Mouse (Mus musculus) lung, embryonic 16.5 days (tissue): ENCODE measurements around the gene Cdkl1. TPM values are rescaled to one million over a fixed set of nuclear protein-coding genes. Genes with fewer than 3 reads are reported as not detected.

Experiments used
- ATAC-seq: fragments of 200-750 bp; cut with Nextera tagmentation; 2 replicates; pipeline ENCODE4 v1.8.0; 2017; ENCODE audit warnings: low read depth, mild to moderate bottlenecking, moderate library complexity
- H3K27ac ChIP-seq: fragments of 300-500 bp; sonication (generic); 2 replicates; pipeline ENCODE4 v1.5.1; 2014; ENCODE audit warnings: mild to moderate bottlenecking, control low read depth, low read length
- H3K27me3 ChIP-seq: fragments of 300-500 bp; sonication (generic); 2 replicates; pipeline ENCODE4 v1.6.1; 2014; ENCODE audit warnings: low read depth, low read length, mixed read lengths; ENCODE audit not compliant: control insufficient read depth, insufficient read depth
- H3K36me3 ChIP-seq: fragments of 300-500 bp; sonication (generic); 2 replicates; pipeline ENCODE4 v1.6.1; 2014; ENCODE audit warnings: low read length; ENCODE audit not compliant: control insufficient read depth, insufficient read depth
- H3K4me1 ChIP-seq: fragments of 300-500 bp; sonication (generic); replicated peaks from 2 replicates; pipeline ENCODE4 v1.6.1; 2014; ENCODE audit warnings: low read length, mixed read lengths; ENCODE audit not compliant: control insufficient read depth, insufficient read depth
- H3K4me2 ChIP-seq: fragments of 300-500 bp; sonication (generic); 2 replicates; pipeline ENCODE4 v1.6.1; 2014; ENCODE audit warnings: low read depth, low read length, control low read depth
- H3K4me3 ChIP-seq: fragments of 300-500 bp; sonication (generic); 2 replicates; pipeline ENCODE4 v1.5.1; 2014; ENCODE audit warnings: mild to moderate bottlenecking, low read length, control low read depth
- H3K9ac ChIP-seq: fragments of 300-500 bp; sonication (generic); 2 replicates; pipeline ENCODE4 v1.6.1; 2014; ENCODE audit warnings: low read length, control low read depth
- H3K9me3 ChIP-seq: fragments of 300-500 bp; sonication (generic); 2 replicates; pipeline ENCODE4 v1.6.1; 2016; ENCODE audit warnings: low read length; ENCODE audit not compliant: control insufficient read depth
- WGBS: fragments of 180-500 bp; shearing (Covaris S2); extraction: QIAGEN DNeasy Blood & Tissue Kit; methylation state at CpG from one replicate; pipeline ENCODE4 v1.1.7; 2014; 5-methylcytosine and 5-hydroxymethylcytosine counted together
- polyA plus RNA-seq: library from polyadenylated mRNA; unstranded; fragments of >200 nt; fragmentation: Nextera tagmentation; extraction: Ambion mirVana; gene quantifications from 2 replicates; pipeline ENCODE4 v1.2.1, GENCODE M21; 2015

The Cdkl1 gene
- polyA plus RNA-seq, 1 experiment from 2014 or later = 2.0 TPM

DNA sequence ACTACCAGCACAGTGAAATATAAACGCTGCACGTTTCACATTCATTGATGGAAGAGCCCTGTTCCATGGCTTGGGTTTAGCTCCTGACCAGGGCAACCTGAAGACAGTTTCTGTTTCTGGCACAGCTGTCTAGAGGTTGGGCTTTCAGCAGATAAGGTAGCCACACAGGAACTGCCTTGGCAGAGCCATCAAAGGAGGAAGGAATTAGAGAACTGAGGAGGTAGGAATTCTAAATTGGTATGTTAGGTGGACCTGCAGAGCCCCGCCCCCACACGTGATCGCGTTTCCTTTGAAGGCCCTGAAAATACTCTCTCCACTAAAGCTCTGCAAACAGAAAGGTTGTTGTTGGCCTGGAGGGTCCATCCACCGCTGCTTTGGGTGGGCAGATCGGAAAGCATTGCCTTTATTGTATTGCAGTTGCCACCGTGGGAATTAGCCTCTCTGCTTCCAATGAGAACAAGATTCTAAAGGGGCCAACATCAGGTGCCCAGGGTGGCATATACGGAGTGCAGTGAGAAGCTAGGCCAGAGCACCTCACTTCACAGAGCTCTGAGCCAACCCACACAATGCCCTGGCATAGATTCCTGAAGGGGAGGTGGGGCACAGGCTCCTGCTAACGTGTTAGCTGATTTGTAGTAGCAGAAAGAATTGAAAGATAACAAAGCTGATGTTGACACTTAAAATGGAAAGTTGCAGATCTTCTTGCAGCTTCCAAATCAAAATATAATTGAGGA lies 14.3 kb downstream of the Cdkl1 start:
- H3K4me2 ChIP-seq = no peak overlapping the region; the same call in 1 of the 2 replicates
- H3K27ac ChIP-seq = peak overlapping the region; percentile 48
- ATAC-seq = peak; percentile 75
- peaks cover 3% of the 10 kb centered on the region for H3K4me1 ChIP-seq
- no peak overlapping the region for H3K4me3 ChIP-seq
- no peaks in the 10 kb centered on the region for H3K27me3 ChIP-seq
- no peaks in the 10 kb centered on the region for H3K36me3 ChIP-seq
- WGBS = 49% methylated on average over 11 of the region's 11 CpGs
- no peak overlapping the region for H3K9ac ChIP-seq
- H3K9me3 ChIP-seq = no peaks in the 10 kb centered on the region

DNA sequence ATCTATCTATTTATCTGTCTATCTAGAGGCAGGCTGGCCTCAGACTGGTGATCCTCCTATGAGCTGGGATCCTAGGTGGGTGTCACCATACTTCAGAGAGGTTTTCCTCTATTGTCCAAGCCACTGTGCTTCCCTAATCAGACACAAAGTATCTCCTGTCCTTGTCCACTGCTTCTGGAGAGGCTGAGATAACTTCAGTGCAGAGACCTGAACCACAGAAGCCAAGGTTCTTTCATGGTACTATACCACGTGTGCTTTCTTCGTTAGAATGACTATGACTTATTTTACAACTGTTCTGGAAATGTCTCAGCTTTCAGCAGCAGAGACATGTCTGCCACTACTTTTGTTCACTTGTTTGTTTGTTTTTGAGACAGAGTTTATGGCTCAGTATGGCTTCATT lies 22.2 kb downstream of the Cdkl1 start:
- H3K4me1 ChIP-seq = no peaks in the 10 kb centered on the region
- H3K36me3 ChIP-seq = no peaks in the 10 kb centered on the region
- no peak overlapping the region for H3K4me2 ChIP-seq
- no peak for ATAC-seq
- no peak overlapping the region for H3K4me3 ChIP-seq
- H3K9ac ChIP-seq = no peak overlapping the region
- H3K9me3 ChIP-seq = no peaks in the 10 kb centered on the region
- H3K27me3 ChIP-seq = no peaks in the 10 kb centered on the region
- WGBS = 70% methylated on average over 2 of the region's 2 CpGs
- H3K27ac ChIP-seq = no peak overlapping the region

GRCm38 (mm10) chr12:69767476-69768258 lies 23.4 kb downstream of the Cdkl1 start:
- WGBS = 55% methylated on average over 9 of the region's 9 CpGs
- no peak for ATAC-seq
- Histone ChIP-seq H3K27me3 (no peaks in the 10 kb centered on the region), H3K36me3 (no peaks in the 10 kb centered on the region), H3K9me3 (no peaks in the 10 kb centered on the region), H3K4me3 (no peak overlapping the region), H3K4me2 (no peak overlapping the region), H3K9ac (no peak overlapping the region), H3K4me1 (no peaks in the 10 kb centered on the region), H3K27ac (no peak overlapping the region)

GRCm38 (mm10) chr12:69766185-69766904 lies 24.7 kb downstream of the Cdkl1 start:
- no peak for ATAC-seq
- H3K4me2 ChIP-seq = no peak overlapping the region
- 67% methylated on average over 10 of the region's 10 CpGs for WGBS

GRCm38 (mm10) chr12:69765543-69765942 lies 25.5 kb downstream of the Cdkl1 start:
- no peak overlapping the region for H3K27ac ChIP-seq
- no peaks in the 10 kb centered on the region for H3K27me3 ChIP-seq
- H3K4me1 ChIP-seq = peaks cover 4% of the 10 kb centered on the region; the same call in 1 of the 2 replicates
- ATAC-seq = no peak
- no peaks in the 10 kb centered on the region for H3K36me3 ChIP-seq
- H3K9ac ChIP-seq = no peak overlapping the region
- no peak overlapping the region for H3K4me3 ChIP-seq
- H3K4me2 ChIP-seq = no peak overlapping the region
- no peaks in the 10 kb centered on the region for H3K9me3 ChIP-seq
- WGBS = 57% methylated on average over 9 of the region's 9 CpGs

More at GRCm38 (mm10) chr12:69766185-69766904, 24.7 kb downstream of the Cdkl1 start:
- Histone ChIP-seq H3K27ac (no peak overlapping the region), H3K9ac (no peak overlapping the region), H3K36me3 (no peaks in the 10 kb centered on the region), H3K9me3 (no peaks in the 10 kb centered on the region), H3K4me1 (no peaks in the 10 kb centered on the region; the same call in 1 of the 2 replicates), H3K4me3 (no peak overlapping the region), H3K27me3 (no peaks in the 10 kb centered on the region)

DNA sequence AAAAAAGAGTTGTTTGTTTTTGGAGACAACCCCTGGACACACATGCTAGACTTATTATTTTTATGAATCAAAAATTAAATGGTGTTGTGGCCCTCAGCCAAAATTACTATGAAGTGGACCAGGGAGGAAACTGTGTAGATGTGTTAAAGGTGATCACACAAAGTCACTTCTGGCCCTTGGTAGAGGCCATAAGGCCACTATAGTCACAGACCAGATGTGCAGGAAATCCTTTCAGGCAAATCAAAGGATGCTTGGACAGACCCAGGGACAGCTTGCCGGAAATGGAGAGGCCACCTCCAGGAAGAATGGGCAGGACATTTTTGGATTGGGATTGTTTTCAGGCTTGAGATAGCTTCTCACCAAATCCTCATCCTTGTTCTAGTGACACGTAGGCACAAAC lies 29.5 kb downstream of the Cdkl1 start:
- Histone ChIP-seq H3K9me3 (no peaks in the 10 kb centered on the region), H3K36me3 (no peaks in the 10 kb centered on the region), H3K27me3 (no peaks in the 10 kb centered on the region), H3K9ac (no peak overlapping the region), H3K4me1 (peaks cover 31% of the 10 kb centered on the region), H3K27ac (no peak overlapping the region; the same call in 1 of the 2 replicates), H3K4me2 (no peak overlapping the region), H3K4me3 (no peak overlapping the region)
- 60% methylated on average over 2 of the region's 2 CpGs for WGBS
- ATAC-seq = no peak

GRCm38 (mm10) chr12:69760743-69761406 lies 30.2 kb downstream of the Cdkl1 start:
- Histone ChIP-seq H3K9me3 (no peaks in the 10 kb centered on the region), H3K27me3 (no peaks in the 10 kb centered on the region), H3K4me1 (peaks cover 35% of the 10 kb centered on the region), H3K4me2 (no peak overlapping the region), H3K4me3 (no peak overlapping the region), H3K36me3 (no peaks in the 10 kb centered on the region), H3K9ac (no peak overlapping the region), H3K27ac (peak overlapping the region; percentile 52; the same call in 1 of the 2 replicates)
- 69% methylated on average over 20 of the region's 20 CpGs for WGBS
- no peak for ATAC-seq

- WGBS = 38% methylated on average over 6 of the region's 6 CpGs
- Histone ChIP-seq H3K4me1 (peaks cover 35% of the 10 kb centered on the region), H3K9me3 (no peaks in the 10 kb centered on the region), H3K4me2 (no peak overlapping the region), H3K27ac (peak overlapping the region; percentile 38), H3K27me3 (no peaks in the 10 kb centered on the region), H3K4me3 (no peak overlapping the region), H3K36me3 (no peaks in the 10 kb centered on the region), H3K9ac (no peak overlapping the region)
- no peak for ATAC-seq
Measured at GRCm38 (mm10) chr12:69760014-69760413, 31.1 kb downstream of the Cdkl1 start.
